Mouse (Mus musculus) right cerebral cortex, adult 18-20 months (tissue): Measurements from ENCODE around the gene Sap30.

Source experiments
- DNase-seq: peaks from one replicate; pipeline ENCODE4 v3.0.0; 2022; ENCODE audit warnings: mixed read lengths

Gene Sap30

DNA sequence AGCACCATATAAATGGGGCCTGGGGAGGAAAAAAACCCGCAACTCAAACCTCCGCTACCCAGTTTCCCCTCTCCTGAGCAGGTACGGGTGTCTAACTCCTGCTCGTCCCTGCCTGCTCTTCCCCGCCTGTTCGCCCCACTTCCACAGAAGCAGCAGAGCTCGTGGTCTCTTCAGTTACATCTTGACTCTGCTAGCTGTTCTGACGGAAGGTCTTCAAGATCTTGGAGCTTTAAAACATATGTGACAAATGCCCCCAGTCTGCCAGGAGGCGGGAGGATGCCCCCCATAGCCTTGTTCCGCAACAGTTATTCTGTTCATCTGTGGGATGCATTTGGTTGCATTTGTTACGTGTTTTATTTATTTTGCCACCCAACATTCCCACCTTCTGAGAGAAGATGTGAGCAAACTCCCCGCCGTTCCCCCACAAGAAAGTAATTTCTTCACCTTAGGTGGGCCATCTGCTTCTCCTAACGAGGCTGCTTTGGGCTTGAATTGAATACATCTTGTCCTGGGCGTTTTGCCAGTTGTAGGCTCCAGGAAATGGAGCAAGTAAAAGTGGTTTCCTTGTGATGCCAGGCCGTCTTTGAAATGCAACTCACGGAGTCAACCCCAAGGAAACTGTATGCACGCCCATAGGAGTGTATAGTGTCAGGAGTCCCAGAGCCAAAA is 51.8 kb downstream of the Sap30 start:
- peak; percentile 81 for DNase-seq

DNA sequence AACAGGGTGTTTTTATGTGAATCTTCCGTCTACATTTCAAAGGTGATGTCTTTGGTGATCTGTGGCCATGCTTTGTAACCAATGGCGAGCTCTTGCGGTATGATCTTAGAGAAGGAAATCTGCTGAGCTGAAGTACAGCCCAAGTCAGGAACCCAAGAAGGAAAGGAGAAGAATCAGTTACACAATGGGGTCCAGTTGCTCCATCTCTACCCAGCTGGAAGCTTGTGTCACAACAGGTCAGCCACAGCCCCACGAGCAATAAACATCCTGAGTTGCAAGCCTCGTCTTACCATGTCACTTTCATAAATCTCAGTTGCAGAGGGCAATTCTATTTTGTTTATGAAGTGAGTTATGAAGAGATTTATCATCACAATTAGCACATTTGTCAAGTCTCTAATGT is 54.9 kb downstream of the Sap30 start:
- no peak for DNase-seq
